Mouse (Mus musculus) granulocyte monocyte progenitor cell, adult 5-6 weeks (primary cell): Measurements from ENCODE around the gene Mup21. TPM values are rescaled to one million over a fixed set of nuclear protein-coding genes. Genes with fewer than 3 reads are reported as not detected.
"Not testable (repeated sequence)": the region's sequence is repeated elsewhere in the genome, so short reads cannot be mapped to it uniquely, and the experiment has no call there.

ENCODE experiments used
- ATAC-seq: replicated peaks from 2 replicates; pipeline ENCODE4 v1.8.0; 2016; ENCODE audit warnings: mild to moderate bottlenecking, moderate TSS enrichment, inconsistent platforms; ENCODE audit not compliant: poor library complexity, severe bottlenecking
- total RNA-seq, 2 experiments: library from RNA; stranded (forward) in 1 of 2; stranded (reverse) in 1 of 2; fragments of 200-712, 200-1000 nt in 1 of 2; fragments of >200 nt in 1 of 2; fragmentation: Nextera tagmentation in 1 of 2; gene quantifications; 2 replicates each; pipeline ENCODE4 v1.2.3; 2014 to 2017

Gene Mup21
- not detected in 2 replicates for total RNA-seq (2014; fragmentation: Nextera tagmentation)
- total RNA-seq (2017): not detected in 2 replicates

- no peak for ATAC-seq
Observed at GRCm38 (mm10) chr4:62150811-62151210, at the start of gene Mup21. Gene Mup21, minus strand, starts transcription at chr4:62150863.

- no peak for ATAC-seq
Observed at GRCm38 (mm10) chr4:62199923-62200529, 49.4 kb upstream of the Mup21 start.

GRCm38 (mm10) chr4:62188778-62189177 lies 38.1 kb upstream of the Mup21 start:
- no peak for ATAC-seq

GRCm38 (mm10) chr4:62177282-62177681 lies 26.6 kb upstream of the Mup21 start:
- peak; percentile 50; the same call in 1 of the 2 replicates for ATAC-seq

- no peak for ATAC-seq
Observed at GRCm38 (mm10) chr4:62174471-62174870, 23.8 kb upstream of the Mup21 start.

GRCm38 (mm10) chr4:62167636-62168035 lies 17.0 kb upstream of the Mup21 start:
- ATAC-seq: not testable (repeated sequence)

GRCm38 (mm10) chr4:62158401-62158800 lies 7.7 kb upstream of the Mup21 start:
- ATAC-seq: no peak

GRCm38 (mm10) chr4:62133706-62134105 lies 17.0 kb downstream of the Mup21 start:
- no peak for ATAC-seq

- ATAC-seq: peak; percentile 63; the same call in 1 of the 2 replicates
Observed at GRCm38 (mm10) chr4:62103366-62103765, 47.3 kb downstream of the Mup21 start.

Other genes with a start within 250 kb of the Mup21 start
- not detected in 2 replicates for gene Mup20, start 96.7 kb downstream of the Mup21 start, total RNA-seq (2014; fragmentation: Nextera tagmentation)
- gene Mup20, start 96.7 kb downstream of the Mup21 start, total RNA-seq (2017): not detected in 2 replicates
- not detected in 2 replicates for gene Mup3, start 63.5 kb downstream of the Mup21 start, total RNA-seq (2014; fragmentation: Nextera tagmentation)
- gene Mup3, start 63.5 kb downstream of the Mup21 start, total RNA-seq (2017): not detected in 2 replicates
- gene Zfp37, start 80.2 kb upstream of the Mup21 start, total RNA-seq (2014; fragmentation: Nextera tagmentation): 0.64 TPM in 1 of 2 replicates, not detected in the other
- gene Zfp37, start 80.2 kb upstream of the Mup21 start, total RNA-seq (2017): not detected in 2 replicates
- gene Slc31a2, start 111.7 kb upstream of the Mup21 start, total RNA-seq (2014; fragmentation: Nextera tagmentation): 36.4 and 39.4 TPM in 2 replicates
- 18.7 and 19.4 TPM in 2 replicates for gene Slc31a2, start 111.7 kb upstream of the Mup21 start, total RNA-seq (2017)
- gene Fkbp15, start 209.7 kb upstream of the Mup21 start, total RNA-seq (2014; fragmentation: Nextera tagmentation): 31.5 and 36.8 TPM in 2 replicates
- 47.4 and 54.9 TPM in 2 replicates for gene Fkbp15, start 209.7 kb upstream of the Mup21 start, total RNA-seq (2017)
- 22.5 and 24.8 TPM in 2 replicates for gene Slc31a1, start 209.9 kb upstream of the Mup21 start, total RNA-seq (2014; fragmentation: Nextera tagmentation)
- gene Slc31a1, start 209.9 kb upstream of the Mup21 start, total RNA-seq (2017): 19.8 and 23.7 TPM in 2 replicates